Mouse (Mus musculus) brain, embryonic 14.5 days (tissue): Measurements from ENCODE around the gene Cyp4f13. TPM values are rescaled to one million over a fixed set of nuclear protein-coding genes. Genes with fewer than 3 reads are reported as not detected.

Experiments used
- DNase-seq: peaks from one replicate; pipeline ENCODE4 v3.0.0-alpha.2; 2011; ENCODE audit warnings: low read depth
- CTCF ChIP-seq: fragments of 200-500 bp; IDR thresholded peaks from 2 replicates; pipeline ENCODE4 v1.5.1; 2012; ENCODE audit warnings: inconsistent platforms, mild to moderate bottlenecking, moderate library complexity, borderline replicate concordance; ENCODE audit not compliant: insufficient read depth, insufficient read length; ENCODE audit errors: extremely low read depth
- POLR2A ChIP-seq: fragments of 200-500 bp; IDR thresholded peaks from 2 replicates; pipeline ENCODE4 v1.6.1; 2012; ENCODE audit warnings: mild to moderate bottlenecking, inconsistent platforms, borderline replicate concordance; ENCODE audit not compliant: poor library complexity, insufficient read depth, insufficient read length, severe bottlenecking; ENCODE audit errors: extremely low read depth
- polyA plus RNA-seq: library from polyadenylated mRNA; depleted of rRNA; stranded (reverse); fragments of >200 nt; gene quantifications from 2 replicates; pipeline ENCODE4 v1.2.3, GENCODE M21; 2012; rRNA removed

Cyp4f13 gene
- 12.3 and 13.0 TPM in 2 replicates for polyA plus RNA-seq

- TF ChIP-seq POLR2A = no peak
- no peak for TF ChIP-seq CTCF
- DNase-seq = peak; percentile 93
These were observed at the start of gene Cyp4f13 for GRCm38 (mm10) chr17:32947215-32947914. Gene Cyp4f13, minus strand, starts transcription at chr17:32947402.

- DNase-seq = peak; percentile 97
- TF ChIP-seq CTCF (no peak), POLR2A (peak; percentile 27; the same call in 1 of the 2 replicates)
These were observed 45.7 kb upstream of the Cyp4f13 start, which contains the start of gene Zfp952 for GRCm38 (mm10) chr17:32992699-32993474. Gene Zfp952, plus strand, starts transcription at chr17:32993129.

GRCm38 (mm10) chr17:32991965-32992698 lies 44.9 kb upstream of the Cyp4f13 start:
- TF ChIP-seq POLR2A (no peak), CTCF (no peak)
- DNase-seq = peak; percentile 33

- TF ChIP-seq CTCF (no peak), POLR2A (no peak)
- no peak for DNase-seq
These were observed 39.1 kb upstream of the Cyp4f13 start for GRCm38 (mm10) chr17:32986301-32986700.

DNA sequence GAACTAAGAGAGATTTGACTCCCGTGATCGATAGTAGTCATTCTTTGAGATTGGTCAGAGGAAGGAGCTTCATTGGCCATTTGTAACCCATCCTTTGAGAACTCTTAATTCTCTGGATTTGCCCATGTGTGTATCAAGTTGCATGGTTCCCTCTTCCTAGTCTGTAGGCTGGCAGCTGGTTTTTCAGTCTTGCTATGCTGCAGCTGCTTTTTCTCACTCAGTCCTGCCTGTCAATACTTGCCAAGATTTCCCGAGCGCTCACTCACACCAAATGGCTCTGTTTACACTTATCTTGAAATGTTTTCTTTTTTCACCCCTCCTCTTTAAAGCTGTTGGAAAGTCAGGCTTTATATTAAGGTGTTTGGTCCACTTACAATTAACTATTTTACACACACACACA lies 34.2 kb upstream of the Cyp4f13 start:
- peak; percentile 11 for DNase-seq
- TF ChIP-seq POLR2A (no peak), CTCF (no peak)

- peak; percentile 97 for DNase-seq
- no peak for TF ChIP-seq POLR2A
These were observed 18.6 kb upstream of the Cyp4f13 start, which contains the start of gene Zfp472 for GRCm38 (mm10) chr17:32965623-32966290. Gene Zfp472, plus strand, starts transcription at chr17:32965814.

- TF ChIP-seq CTCF = no peak
- TF ChIP-seq POLR2A = no peak
- DNase-seq = no peak
These were observed 18.0 kb upstream of the Cyp4f13 start for GRCm38 (mm10) chr17:32965253-32965622.

- TF ChIP-seq CTCF = peak; percentile 67
- TF ChIP-seq POLR2A = no peak
- DNase-seq = peak; percentile 73
These were observed 4.2 kb upstream of the Cyp4f13 start for GRCm38 (mm10) chr17:32951441-32951840.

DNA sequence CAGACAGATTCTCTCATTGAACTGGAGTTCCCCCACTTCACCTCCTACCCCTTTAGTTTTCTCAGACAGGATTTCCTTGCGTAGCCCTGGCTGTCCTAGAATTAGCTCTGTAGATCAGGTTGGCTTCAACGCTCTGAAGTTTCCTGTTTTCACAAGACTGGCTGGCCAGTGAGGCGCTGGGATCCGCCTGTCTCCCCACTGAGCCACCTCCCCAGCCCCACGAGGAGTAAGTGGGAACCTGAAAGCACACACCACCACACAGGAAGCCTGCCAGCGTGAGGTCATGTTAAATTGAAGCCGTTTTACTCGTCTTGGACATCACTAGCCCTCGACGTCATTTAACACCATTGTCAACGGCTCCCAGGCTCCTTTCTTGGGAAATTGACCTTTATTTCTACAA lies 3.8 kb upstream of the Cyp4f13 start:
- TF ChIP-seq CTCF (no peak), POLR2A (no peak)

GRCm38 (mm10) chr17:32950136-32950535 lies 2.9 kb upstream of the Cyp4f13 start:
- DNase-seq = no peak
- TF ChIP-seq POLR2A (no peak), CTCF (no peak)

More for the DNA sequence above, 3.8 kb upstream of the Cyp4f13 start:
- no peak for DNase-seq
